Mouse (Mus musculus): ENCODE data around the gene Aspa.
A peak's percentile ranks its signal among the peaks of the same experiment; 100 is the strongest.

Gene Aspa

GRCm38 (mm10) chr11:73329442-73329841, at the start of gene Aspa, which contains the start of the genes Gm49340 and Spata22:
Aspa (minus strand) TSS chr11:73329596.
Gm49340 (plus strand) TSS chr11:73329741.
Spata22 (plus strand) TSS chr11:73329741.
- DNase-seq (ENCODE audit: low read depth, low spot score), result peak; percentile 85

DNA sequence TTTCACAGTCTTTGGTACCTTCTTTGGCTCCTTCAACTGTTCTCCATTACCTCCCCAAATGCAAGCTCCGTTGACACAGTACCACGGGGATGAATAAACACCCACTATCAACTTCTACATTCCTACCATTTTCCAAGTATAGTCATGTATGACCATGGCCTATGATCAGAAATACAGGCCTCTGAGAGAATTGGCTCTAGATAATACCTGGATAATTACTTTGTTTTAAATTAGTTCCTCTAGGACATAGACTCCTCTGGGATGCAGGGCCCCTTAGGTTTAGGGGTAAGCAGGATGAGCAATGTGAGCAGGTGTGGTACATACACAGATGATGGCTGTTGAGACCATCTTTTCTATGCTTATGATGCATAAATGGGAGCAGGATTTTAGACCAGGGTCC, 41.5 kb upstream of the Aspa start, which contains the start of gene Olfr376:
TSS of gene Olfr376 (plus strand) at position 301 of the 400 bp plus-strand sequence.
- DNase-seq (ENCODE audit: low read depth, low spot score), result no peak

GRCm38 (mm10) chr11:73350483-73350882, 21.1 kb upstream of the Aspa start, which contains the start of gene Olfr20:
Olfr20 (plus strand) TSS chr11:73350783.
- no peak for DNase-seq (ENCODE audit: low read depth, low spot score)

DNA sequence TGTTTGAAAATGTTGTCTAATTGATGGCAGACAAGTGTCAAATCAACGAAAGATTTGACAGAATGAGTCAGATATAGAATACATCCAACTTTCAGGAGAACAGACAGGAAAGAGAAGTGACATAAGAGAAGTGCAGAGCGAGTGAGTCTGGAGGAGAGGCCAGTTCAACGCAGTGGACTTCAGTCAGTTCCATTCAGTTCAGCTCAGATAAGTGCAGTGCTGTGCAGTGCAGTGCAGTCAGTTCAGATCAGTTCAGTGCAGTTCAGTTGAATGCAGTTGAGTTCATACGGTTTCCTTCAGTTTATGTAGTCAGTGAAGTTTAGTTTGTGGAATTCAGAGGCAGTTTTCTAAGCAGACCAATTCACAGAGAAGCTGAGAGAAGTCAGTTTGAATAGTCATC, 7.5 kb upstream of the Aspa start:
- DNase-seq (ENCODE audit: low read depth, low spot score), result no peak

DNA sequence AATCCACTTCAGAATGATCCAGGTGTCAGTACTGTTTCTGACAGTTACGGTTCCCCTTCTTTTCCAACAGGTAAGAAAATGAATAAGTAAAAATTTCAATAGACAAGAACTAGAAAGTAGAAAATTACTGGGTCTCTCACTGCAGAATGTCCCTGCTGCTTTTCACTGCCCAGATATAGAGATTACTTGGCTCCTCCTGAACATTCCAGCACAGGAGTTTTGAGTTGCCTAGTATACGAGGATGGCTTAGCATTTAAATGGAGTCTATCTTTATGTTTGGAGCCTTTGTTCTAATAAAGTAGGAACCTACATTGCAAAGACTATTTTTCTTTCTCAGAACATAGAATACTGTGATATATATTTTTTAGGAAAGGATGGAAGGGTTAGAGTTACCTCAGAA, 4.0 kb upstream of the Aspa start:
- no peak for DNase-seq (ENCODE audit: low read depth, low spot score)

DNA sequence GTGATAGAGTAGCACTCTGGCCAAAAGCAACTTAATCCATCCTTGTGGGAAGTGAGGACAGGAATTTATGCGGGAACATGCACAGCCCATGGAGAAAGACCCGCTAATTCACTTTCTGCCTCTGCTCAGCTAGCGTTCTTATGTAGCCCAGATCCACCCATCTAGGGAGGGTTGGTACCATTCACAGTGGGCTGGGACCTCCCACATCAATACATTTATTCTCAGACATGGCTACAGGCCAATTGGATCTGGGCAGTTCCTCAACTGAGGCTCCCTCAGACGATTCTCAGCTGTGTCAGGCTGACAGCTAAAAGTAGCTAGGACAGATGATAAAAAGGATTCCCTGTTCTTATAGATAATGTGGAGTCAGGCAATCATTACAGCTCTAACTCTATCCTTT, 2.0 kb downstream of the Aspa start:
- DNase-seq (ENCODE audit: low read depth, low spot score), result no peak

- no peak for DNase-seq (ENCODE audit: low read depth, low spot score)
These were observed 2.9 kb downstream of the Aspa start for GRCm38 (mm10) chr11:73326485-73326886.

GRCm38 (mm10) chr11:73323906-73324830, 5.2 kb downstream of the Aspa start:
- DNase-seq (ENCODE audit: low read depth, low spot score), result peak; percentile 43

DNA sequence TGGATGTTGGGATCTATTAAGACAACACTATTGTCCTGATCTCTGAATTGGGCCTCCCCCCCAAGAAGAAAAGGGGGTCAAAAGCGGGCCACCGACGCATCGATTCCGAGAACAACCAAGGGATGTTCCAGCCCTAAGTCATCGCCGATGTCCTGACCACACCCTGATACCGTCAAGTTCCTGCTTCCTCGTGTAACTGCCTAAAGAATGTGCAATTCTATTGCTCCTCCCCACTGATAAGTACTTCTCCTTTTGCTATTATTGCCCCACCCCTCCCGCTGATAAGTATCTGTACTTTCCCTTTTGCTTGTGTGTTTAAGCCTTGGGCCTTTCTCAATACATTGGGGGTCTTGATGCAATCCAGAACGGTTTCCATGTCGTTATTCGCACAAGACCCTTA, 8.3 kb downstream of the Aspa start:
- peak; percentile 61 for DNase-seq (ENCODE audit: low read depth, low spot score)

GRCm38 (mm10) chr11:73318581-73318980, 10.8 kb downstream of the Aspa start:
- peak; percentile 97 for DNase-seq (ENCODE audit: low read depth, low spot score)

GRCm38 (mm10) chr11:73315961-73316360, 13.4 kb downstream of the Aspa start:
- DNase-seq (ENCODE audit: low read depth, low spot score), result peak; percentile 57

GRCm38 (mm10) chr11:73303123-73303522, 26.3 kb downstream of the Aspa start:
- DNase-seq (ENCODE audit: low read depth, low spot score), result no peak

GRCm38 (mm10) chr11:73289621-73290020, 39.8 kb downstream of the Aspa start:
- no peak for DNase-seq (ENCODE audit: low read depth, low spot score)

- no peak for DNase-seq (ENCODE audit: low read depth, low spot score)
These were observed 45.0 kb downstream of the Aspa start for GRCm38 (mm10) chr11:73284351-73284750.

GRCm38 (mm10) chr11:73283926-73284325, 45.5 kb downstream of the Aspa start:
- DNase-seq (ENCODE audit: low read depth, low spot score), result no peak

DNA sequence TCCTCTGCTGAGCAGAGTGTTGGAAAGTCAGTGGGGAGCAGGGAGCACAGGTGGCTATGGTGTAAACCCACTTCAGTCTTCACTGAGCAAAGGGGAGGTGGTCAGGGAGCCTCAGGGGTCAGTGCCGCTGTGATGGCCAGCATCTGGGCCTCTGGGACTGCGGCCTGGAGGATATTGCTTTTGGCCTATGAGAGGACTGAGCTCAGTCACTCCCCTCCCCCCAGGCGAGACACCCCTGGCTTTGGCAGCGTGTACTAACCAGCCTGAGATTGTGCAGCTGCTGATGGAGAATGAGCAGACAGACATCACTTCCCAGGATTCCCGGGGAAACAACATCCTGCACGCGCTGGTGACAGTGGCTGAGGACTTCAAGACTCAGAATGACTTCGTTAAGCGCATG, 46.0 kb downstream of the Aspa start:
- DNase-seq (ENCODE audit: low read depth, low spot score), result no peak

DNA sequence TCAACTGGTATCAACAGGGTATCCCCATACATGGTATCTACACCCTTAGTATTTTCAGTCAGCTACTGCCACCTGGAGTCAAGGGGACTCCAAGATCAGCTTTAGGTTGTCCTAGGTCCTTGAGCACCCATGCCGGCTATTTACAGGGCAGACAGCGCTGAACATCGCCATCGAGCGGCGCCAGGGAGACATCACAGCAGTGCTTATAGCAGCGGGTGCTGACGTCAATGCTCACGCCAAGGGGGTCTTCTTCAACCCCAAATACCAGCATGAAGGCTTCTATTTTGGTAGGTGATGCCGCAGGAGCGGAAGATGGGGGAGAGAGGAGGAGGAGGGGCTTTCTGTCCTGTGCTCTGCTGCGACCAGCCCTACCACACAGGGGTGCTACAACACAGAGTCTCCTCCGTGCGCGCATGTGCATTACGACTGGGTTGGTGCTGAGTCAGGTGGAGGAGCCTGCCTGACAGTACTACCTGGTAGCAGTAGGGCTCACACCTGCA, 47.8 kb downstream of the Aspa start:
- peak; percentile 87 for DNase-seq (ENCODE audit: low read depth, low spot score)

GRCm38 (mm10) chr11:73280710-73281109, 48.7 kb downstream of the Aspa start:
- DNase-seq (ENCODE audit: low read depth, low spot score), result no peak

DNA sequence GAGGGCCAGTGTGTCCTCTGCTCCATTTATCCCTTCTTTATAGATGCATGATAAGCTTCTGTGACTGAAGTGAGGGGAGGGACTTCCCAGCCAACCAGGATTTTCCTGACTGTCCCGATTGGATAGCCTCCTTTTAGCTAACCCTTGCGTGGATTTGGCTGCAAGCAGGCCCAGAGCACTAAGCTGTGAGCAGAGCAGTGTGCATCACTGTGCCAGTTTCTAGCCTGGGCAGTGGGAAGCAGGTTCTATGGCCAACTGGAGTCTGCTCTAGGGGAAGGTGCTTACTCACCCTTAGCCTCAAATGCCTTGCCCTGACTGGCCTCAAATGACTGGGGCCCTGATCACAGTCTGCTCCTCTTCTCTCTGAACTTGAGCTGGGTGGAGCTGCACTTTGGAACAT, 54.6 kb downstream of the Aspa start:
- DNase-seq (ENCODE audit: low read depth, low spot score), result no peak

GRCm38 (mm10) chr11:73267267-73267666, 62.1 kb downstream of the Aspa start, which contains the start of gene Trpv3:
Trpv3 (plus strand) TSS chr11:73267388.
- DNase-seq (ENCODE audit: low read depth, low spot score), result no peak

DNA sequence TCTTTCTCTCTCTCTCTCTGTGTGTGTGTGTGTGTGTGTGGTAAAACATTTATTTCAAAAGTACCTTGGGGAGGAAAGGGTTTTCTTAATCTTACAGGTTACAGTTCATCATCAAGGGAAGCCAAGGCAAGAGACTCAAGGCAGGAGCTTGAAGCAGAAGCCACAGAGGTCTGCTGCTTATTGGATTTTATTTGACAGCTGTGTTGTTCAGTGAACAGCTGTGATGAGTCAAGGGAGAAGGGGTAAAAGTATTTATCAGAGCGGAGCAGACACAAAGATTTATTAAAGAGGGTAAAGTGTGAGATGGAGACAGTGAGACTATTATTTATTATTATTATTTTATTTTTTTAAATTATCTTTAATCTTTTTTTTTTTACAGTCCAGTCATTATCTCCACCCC, 68.0 kb downstream of the Aspa start:
- DNase-seq (ENCODE audit: low read depth, low spot score), result no peak

DNA sequence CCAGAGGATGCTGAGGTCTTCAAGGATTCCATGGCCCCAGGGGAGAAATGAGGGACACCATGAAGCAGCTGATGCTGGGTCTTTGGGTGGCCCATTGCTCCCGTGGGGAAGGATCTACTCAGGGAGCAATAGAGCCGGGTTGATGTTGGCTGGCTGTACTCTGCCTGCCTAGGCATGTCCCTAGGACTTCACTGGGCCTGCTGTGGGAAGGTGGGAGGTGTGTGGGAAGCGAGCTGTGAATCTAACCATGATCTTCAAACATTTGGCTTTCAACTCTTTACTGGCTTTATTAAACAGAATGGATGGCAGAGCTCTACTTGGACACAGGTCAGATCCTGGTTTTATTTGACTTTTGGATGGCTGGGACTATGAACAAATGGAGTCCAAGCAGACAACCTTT, 68.9 kb downstream of the Aspa start:
- no peak for DNase-seq (ENCODE audit: low read depth, low spot score)

- DNase-seq (ENCODE audit: low read depth, low spot score), result no peak
These were observed 70.7 kb downstream of the Aspa start for GRCm38 (mm10) chr11:73258664-73259063.

Data from R1 (cell line).